Mouse (Mus musculus): ENCODE measurements around the gene Nemp1.

Nemp1 gene

DNA sequence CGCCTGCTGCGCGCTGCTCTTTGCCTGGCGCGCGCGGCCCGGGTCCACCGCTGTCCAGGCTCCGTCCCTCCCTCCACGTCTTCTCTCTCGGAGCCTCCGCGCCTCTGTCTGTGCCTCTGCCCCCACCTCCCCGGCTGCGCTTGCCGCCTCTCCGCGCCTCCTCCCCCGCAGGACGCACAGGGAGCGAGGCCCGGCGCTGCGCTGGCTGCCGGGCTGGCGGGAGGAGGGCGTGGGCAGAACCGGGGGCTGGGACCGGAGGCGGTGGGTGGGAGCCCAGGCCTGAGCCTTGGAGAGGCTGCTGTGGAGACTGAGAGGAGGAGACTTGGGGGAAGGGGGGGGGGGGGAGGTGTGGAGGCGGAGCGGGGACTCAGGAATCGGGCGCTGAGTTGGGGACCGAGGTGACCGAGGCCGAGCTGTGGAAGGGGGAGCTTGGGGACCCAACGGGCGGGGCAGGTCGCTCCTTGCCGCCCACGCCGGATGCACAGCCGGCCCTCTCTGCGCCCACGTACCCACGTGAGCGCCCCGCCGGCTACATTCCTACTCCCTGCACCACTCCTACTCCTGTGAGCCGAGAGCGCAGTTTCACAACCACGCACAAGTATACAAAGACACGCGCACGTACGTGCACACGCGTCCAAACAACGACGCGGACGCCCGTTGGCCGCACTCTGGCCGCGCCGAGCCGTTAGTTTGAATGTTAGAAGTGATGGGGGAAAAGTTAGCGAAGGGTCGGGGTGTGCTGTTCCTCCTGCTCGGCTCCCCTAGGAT, at the start of gene Nemp1:
TSS of gene Nemp1 (plus strand) at position 401 of the 768 bp plus-strand sequence.
- peak; percentile 79 for DNase-seq (ENCODE audit: low read depth, low spot score)

DNA sequence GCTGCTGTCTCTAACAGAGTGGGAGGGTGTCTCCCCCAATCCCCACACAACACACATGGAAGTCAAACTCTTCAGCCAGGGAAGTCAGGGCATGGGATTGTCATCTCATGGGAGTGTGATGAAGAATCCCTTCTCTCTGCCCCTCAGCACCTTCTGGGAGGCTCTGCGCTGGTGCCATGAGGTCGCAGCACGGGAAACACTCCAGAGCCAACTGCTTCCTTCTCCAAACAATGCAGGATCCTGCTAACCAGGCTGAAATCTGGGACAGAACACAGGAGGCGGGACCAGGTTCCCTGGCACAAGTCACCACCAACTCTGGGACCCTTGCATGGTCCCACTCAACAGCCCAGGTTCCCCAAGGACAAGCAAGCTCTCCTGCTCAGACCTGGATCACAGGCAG, 49.4 kb upstream of the Nemp1 start:
- DNase-seq (ENCODE audit: low read depth, low spot score): no peak

DNA sequence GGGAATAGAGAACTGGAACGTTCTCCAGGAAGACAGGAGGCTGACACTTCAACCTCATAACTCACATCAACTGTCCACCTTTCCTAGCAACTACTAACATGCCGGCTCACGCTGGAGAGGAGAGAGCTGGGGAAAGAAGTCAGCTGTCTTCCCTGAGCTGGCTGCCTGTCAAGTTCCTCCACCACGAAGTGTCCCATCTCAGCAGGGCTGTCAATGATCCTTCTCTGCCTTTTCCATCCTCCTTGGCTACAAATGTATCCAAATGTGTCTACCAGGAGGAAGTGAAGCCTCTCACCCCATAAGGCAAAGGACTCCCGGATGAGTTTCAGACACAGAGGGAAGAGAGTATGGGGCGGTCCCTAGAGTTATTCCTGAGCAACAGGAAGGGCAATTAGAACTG, 48.5 kb upstream of the Nemp1 start:
- DNase-seq (ENCODE audit: low read depth, low spot score): no peak

DNA sequence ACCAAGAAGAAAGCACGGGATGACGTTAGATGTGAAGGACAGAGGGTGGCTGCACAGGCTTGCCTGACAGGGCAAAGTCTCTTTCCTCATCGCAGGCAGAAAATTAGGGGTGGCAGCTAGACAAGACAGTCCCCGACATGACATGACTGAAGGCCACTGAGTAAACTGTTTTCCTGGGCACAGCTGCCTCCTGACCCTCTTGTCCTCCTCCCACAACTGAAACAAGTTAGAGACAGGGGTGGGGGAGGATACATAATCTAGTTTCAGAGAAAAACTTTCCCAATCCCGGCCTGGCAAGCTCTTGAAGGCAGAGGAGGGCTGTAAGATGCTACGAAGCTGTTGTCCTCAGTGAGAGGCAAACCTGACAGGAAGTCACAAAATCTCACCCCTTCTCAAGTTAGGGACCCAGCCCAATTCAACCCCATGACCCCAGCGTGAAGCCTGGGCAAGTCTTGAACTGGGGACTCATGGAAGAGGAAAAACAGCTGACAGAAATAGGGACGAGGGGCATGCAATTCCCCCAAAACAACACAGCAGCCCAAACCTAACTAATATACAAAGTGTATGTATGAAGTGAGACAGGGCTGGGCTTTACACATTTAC, 47.5 kb upstream of the Nemp1 start:
- DNase-seq (ENCODE audit: low read depth, low spot score): no peak

DNA sequence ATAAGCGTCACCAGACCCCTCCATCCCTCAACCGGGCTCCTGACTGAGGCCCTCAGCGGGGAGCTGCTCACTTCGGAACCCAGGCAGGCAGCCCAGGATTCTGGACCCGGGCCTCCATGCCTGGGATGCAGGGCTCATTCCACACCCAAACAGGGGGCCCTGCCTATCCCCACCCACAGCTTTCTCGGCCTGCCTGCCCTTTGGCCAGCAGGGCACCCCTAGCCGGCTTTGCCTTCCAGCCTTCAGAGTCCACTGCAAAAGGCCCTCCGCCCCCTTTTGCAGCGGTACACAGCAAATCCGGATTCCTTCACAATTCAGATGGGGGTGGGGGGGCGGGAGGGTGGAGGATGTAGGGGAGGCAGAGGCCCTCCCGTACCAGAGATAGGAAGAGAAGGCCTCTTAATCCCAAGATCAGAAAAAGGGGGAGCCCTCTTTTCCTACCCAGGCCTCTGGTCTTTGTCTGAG, 46.7 kb upstream of the Nemp1 start:
- no peak for DNase-seq (ENCODE audit: low read depth, low spot score)

DNA sequence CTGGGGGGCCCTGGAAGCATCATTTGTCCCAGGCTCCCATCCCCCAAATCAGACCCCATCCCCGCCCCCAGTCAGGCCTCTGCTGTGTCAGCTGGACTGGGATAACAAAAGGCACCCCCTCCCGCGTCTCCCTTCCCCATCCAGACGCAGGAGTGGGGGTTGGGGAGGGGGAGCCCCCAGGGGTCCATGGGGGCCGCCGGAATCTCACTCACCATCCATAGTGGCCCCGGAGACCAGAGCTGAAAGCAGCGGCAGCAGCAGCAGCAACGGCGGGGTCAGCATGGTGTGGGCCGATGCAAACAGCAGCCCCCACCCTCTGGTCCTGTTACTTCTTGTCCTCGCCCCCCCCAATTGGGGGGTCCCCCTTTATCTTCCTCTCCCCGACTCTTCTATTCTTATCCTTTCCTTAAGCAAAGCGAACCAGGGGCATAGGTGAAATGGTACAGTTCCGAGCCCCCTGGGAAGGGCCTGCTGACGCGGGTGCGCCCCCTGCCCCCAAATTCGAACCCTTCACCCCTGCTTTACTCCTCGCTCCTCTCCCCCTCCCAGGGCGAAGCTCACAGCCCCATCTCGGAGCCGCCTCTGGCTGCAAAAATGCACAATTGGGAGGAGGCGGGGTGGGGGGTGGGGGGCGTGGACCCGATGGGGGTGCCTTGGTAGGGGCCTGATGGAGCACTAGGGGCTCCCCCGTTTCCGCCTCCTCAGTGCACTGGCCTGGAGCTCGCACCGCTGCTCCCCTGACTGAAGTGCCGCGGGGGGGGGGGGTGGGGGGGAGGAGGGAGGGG, 46.1 kb upstream of the Nemp1 start, which contains the start of gene Lrp1:
TSS of gene Lrp1 (minus strand) at position 743 of the 785 bp plus-strand sequence.
- DNase-seq (ENCODE audit: low read depth, low spot score): peak; percentile 22

DNA sequence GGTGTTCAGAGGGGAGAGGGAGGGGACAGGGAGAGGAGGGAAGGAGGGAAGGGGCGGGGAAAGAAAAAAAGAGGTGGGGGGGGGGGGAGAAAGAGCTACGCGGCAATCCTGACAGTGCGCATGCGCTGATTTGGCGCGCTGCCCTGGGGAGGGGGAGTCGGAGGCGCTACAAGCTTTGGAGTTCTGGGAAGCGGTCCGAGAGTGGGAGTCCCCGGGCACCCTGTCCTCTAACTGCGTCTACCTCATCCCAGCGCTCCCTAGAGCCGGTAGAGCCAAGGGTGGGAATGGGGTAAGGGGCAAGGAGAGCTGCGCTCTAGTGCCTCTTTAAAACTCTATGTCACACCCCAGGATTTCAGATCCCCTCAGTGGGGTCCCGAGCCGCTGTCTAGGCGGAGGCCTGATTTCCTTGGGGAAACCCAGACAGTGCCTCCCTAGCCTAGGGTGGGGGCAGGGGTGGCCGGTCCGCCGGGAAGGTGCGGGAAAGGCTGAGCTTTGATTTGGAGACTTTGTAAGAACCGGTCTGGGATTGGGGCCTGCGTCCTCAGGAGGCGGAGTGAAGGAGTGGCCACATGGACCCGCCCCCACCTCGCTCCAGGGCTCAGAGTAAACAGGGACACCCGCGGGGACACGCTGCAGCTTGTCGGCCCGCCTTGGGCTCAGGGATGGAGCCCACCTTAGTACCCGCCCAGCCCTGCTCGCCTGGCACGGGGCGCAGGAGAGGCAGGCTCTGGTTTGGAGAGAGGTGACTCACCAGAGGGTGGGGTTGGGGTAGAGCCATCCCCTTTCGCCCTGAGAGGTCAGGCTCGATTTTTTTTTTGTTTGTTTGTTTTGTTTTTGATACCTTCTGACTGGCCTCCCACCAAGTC, 45.3 kb upstream of the Nemp1 start:
- DNase-seq (ENCODE audit: low read depth, low spot score): peak; percentile 86

DNA sequence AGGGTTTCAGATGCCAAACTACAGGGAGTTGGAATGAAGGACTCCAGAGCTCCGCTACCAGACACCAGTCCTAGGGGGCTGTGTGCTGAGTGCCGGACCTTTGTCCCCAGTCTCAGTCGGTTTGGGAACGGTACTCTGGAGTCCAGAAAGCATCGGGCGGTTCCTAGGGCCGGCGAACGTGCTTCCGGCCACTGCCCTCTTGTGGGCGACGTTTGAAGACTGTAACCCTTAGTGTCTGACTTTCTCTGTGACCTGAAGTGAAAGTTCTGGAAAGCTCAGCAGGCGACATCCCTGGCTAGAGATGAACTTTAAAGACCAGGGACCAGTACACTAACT, 44.7 kb upstream of the Nemp1 start:
- peak; percentile 67 for DNase-seq (ENCODE audit: low read depth, low spot score)

DNA sequence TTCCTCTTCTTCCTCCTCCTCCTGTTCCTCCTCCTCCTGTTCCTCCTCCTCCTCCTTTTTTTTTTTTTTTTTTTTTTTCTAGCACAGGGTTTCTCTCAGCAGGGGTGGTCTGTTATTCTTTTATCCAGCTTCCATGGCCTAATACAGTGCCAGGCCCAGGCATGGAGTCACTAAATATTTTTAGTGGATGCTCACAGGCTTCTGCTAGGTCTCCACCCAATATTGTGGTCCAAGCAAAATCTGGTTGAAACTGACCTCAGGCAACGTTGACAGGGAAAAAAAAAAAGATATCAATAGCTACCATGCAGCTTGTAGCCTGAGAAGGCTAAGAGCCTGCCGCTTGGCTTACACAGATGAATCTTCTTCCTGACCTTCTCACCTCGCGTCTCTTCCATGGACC, 44.0 kb upstream of the Nemp1 start:
- DNase-seq (ENCODE audit: low read depth, low spot score): no peak

DNA sequence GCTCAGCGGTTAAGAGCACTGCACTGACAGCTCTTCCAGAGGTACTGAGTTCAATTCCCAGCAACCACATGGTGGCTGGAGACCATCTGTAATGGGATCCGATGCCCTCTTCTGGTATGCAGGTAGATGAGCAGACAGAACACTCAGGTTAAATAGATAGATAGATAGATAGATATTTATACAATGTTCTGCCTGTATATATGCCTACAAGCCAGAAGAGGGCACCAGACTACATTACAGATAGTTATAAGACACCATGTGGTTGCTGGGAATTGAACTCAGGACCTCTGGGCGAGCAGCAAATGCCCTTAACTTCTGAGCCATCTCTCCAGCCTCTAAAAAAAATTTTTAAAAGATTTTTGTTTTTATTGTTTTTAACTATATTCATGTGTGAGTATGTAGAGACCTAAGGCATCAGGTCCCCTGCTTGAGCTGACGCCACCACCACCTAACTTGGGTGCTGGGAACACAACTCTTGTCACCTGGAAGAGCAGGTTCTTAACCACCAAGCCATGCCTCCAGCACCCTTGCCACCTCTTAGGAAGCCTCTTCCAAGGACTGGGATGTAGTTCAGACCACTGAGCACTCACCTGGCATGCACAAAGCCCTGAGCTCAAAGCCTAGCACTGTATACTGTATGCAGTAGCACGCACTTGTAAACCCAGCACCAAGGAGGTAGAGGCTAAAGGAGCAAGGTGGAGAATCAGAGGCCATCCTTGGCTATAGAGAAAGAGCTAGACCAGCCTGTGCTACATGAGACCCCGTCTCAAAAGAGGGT, 43.1 kb upstream of the Nemp1 start:
- DNase-seq (ENCODE audit: low read depth, low spot score): peak; percentile 22

DNA sequence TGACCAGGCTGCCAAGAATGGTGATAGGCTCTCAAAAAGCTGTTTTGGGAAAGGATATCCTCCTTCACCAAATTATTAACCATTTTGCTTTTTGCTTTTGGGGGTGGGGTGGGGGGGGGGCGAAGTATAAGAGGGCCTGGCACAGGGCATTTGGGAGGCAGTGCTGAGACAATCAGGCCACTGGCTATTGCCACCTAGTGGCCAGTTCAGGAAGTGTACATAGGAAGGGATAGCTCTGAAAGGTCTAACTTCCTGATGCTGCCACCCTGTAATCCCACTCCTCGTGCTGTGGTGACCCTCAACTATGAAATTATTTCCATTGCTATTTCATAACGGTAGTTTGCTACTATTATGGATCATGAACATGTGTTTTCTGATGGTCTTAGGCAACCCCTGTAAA, 40.3 kb upstream of the Nemp1 start:
- DNase-seq (ENCODE audit: low read depth, low spot score): peak; percentile 52

DNA sequence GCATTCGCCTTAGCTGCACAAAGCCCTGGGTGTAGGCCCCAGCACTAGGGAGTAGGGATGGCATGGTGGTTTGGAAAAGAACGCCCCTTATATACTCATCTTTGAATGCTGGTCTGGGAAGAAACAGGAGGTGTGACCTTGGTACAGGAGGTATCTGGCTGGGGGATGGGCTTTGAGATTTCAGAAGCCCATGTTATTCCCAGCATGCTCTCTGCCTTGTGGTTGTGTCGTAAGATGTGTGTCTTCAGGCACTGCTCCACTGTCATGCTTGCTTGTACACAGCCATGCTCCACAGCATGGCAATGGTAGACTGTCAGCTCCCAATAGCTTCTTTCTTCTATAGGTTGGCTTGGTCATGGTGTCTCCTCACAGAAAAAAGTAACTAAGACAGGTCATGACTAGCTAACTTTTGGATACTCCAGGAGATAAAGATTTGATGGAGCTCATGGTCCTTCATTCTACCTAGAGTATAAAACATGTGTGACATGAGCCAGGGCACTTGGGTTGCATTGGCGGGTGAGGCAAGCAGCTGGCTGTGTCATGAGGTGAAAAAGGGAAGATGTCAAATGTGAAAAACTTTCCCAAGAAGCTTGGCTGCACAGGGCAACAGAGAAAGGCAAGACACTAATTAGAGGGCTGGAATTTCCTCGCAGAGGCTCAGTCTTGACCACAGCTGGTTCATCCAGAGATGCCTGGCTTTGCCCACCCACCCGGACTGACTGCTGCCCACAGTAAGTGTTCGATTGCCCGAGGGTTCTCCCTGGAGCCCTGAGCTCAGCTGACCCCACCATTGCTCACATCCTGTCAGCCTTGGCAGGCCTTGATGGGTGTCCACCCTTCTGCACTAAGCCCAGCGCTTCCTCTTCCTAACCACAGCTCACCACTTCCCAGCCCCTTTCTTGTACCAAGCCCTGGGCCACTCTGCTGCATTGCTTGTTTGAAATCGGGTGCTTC, 35.2 kb upstream of the Nemp1 start:
- DNase-seq (ENCODE audit: low read depth, low spot score): no peak

DNA sequence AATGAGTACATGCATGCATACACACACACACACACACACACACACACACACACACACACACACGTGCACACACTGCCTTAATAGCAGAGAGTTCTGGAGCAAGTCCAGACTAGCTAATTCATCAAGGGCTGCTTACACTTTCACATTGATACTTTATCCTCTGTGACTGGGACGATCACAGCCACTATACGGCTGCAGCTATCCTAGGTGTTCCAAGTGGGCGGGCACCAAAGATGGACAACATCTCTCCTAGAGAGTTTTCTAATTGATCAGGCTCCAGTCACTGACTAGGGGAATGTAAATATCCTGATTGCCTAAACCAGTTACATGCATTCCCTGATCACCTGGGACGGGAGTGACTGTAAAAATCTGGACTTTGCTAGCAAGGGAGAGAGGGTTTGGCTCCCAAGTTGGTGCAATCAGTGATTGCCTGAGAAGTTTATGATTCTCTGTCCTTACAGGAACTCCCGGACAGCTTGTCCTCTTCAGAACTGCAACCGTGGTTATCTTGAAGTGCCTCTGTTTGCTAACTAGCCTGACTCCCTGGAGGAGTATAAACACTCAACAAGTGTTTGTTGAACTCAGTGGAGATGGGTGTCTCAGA, 33.9 kb upstream of the Nemp1 start:
- DNase-seq (ENCODE audit: low read depth, low spot score): no peak

DNA sequence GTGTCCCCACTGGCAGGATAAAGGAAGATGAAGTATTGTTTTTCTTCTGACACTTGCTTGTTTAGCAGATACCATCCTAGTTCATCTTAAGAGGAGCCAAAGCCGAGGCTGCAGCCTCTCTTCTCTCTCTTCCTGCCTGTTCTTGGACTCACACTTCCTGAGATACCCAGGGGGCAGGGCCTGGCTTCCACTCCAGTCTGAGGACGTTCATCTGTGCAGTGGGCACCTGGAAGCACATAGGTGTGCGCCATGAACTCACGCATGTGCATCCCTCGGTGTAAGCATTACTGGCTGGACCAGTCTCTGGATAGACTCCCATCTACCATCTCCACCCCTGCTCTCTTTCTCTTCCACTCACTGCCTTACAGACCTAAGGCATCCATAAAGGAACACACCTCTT, 26.3 kb upstream of the Nemp1 start:
- no peak for DNase-seq (ENCODE audit: low read depth, low spot score)

DNA sequence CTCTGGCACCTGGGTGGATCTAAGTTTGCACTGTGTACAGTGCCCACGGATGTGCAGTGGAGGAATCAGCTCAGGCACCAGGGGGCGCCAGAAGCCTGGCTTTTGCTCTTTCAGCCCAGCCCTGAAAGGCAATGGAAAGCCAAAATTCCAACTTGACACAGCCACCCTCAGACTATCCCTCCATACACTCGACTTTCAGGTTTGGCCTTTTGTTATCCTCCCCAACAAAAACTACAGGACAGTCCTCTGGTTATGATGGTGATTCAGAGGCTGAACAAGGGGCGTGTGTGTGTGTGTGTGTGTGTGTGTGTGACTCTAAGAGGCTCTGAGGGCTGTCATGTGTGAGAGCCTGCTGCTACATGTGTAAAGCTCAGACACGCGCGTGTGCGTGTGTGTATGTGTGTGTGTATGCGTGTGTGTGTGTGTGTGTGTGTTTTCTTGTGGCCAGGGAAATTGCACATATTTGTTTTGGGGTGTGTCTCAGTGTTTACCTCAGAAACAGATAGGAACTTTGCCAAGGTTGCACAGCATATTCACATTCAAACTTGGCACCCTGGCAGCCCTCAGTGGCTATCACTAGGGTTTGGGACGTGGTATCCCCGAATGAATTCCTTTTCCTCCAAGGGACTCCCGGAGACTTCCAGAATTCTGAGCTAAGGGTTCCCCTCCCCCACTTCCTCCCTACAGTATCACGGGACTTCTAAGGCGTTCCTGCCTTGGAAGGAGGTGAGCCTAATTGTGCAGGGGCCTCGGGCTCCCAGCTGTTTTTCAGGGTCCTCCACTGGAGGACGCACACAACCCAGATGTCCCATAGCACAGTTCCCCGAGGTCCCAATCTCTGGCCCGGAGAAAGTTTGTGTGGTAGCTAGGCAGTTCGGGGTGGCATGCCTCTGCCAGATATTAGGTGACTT, 24.6 kb upstream of the Nemp1 start:
- DNase-seq (ENCODE audit: low read depth, low spot score): peak; percentile 89

DNA sequence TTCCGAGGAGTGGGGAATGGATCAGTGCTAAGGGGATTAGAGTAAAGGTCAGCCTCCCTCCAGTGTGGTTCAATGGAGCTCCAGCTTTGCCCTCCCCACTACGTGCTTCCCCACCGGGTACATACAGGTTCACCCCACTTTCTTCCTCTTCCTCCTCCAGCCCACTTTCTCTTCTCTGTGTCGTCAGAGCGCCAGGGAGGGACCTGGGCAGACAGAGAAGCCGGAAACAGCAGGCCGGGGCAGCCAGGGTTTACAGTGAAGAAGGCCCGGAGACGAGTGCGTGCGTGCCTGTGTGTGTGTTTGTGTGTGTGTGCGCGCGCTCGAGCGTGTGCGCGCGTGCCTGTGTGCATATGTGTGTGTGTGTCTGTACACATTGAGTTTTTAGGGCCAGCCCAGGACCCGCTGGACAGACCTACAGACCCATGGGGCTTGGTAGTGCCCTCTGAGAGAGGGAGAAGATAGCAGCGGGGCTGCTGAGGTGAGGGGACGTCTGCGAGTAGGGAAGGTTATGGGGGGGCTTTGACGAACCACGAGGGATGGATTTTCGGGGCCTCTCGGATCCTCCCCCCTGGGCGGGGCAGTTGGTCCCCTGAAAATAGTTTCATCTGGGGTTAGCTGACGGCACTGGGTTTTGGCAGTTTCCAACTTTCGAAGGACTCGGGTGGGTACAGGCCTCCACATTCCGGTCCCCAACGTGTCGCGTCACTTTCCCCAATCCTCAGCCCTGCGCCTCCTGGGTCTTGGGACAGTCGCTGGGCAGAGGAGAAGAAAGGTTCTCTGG, 23.7 kb upstream of the Nemp1 start, which contains the start of gene Stat6:
TSS of gene Stat6 (plus strand) at position 215 of the 781 bp plus-strand sequence.
- DNase-seq (ENCODE audit: low read depth, low spot score): peak; percentile 94

DNA sequence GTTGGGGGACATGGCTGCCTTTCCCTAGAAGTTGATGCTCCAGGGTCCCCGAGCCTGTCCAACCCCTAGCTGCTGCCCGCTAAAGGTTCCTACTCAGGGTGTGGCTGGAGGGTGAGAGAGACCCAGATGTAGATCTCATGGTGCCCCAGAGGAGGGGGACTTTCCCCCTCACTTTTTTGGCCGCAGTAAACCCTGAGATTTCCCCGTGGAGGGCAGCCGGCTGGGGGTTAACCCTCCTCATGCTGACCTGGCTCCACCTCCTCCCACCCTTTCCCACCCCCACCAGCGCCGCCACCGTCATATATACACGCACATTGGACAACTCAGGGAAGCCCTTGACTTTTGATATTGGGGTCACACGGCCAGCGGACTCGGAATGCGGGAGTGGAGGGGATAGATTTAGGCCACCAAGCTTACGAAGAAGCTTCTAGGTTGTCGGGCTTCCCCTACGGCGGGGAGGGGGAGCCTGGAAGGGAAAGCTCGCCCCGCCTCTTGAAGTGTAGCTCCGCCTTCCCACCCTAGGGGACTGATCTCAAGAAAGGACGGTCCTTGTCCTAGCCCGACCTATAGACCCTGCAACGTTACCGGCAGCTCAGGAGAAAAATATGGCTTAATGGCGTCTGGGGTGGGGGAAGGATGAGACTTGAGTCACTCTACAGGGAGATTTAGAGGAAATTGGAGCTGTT, 23.0 kb upstream of the Nemp1 start:
- peak; percentile 90 for DNase-seq (ENCODE audit: low read depth, low spot score)

Measured in A20 (cell line).